Mouse (Mus musculus) limb, embryonic 12.5 days (tissue): ENCODE measurements at regions not wholly inside any gene's neighbourhood (a gene's known extent, or its start where the extent isn't known, plus 50 kb on each side); places are given as distances from the start of the nearest gene placed in this dataset.
A peak's percentile ranks its signal among the peaks of the same experiment; 100 is the strongest.

Experiments used
- ATAC-seq: fragments of 200-750 bp; cut with Nextera tagmentation; 2 replicates; pipeline ENCODE4 v1.8.0; 2017; ENCODE audit warnings: low read depth, moderate TSS enrichment; ENCODE audit not compliant: insufficient number of reproducible peaks, insufficient read depth, low FRiP score, low TSS enrichment
- H3K27ac ChIP-seq: fragments of 300-500 bp; sonication (generic); 2 replicates; pipeline ENCODE4 v1.5.1; 2016; ENCODE audit warnings: mild to moderate bottlenecking, moderate library complexity
- H3K27me3 ChIP-seq: fragments of 300-500 bp; sonication (generic); 2 replicates; pipeline ENCODE4 v1.6.1; 2016; ENCODE audit warnings: mild to moderate bottlenecking, moderate library complexity
- H3K36me3 ChIP-seq: fragments of 300-500 bp; sonication (generic); 2 replicates; pipeline ENCODE4 v1.6.1; 2016; ENCODE audit warnings: mild to moderate bottlenecking, moderate library complexity
- H3K4me1 ChIP-seq: fragments of 300-500 bp; sonication (generic); replicated peaks from 2 replicates; pipeline ENCODE4 v1.6.1; 2016
- H3K4me2 ChIP-seq: fragments of 300-500 bp; sonication (generic); 2 replicates; pipeline ENCODE4 v1.6.1; 2016; ENCODE audit warnings: mild to moderate bottlenecking, moderate library complexity
- H3K4me3 ChIP-seq: fragments of 300-500 bp; sonication (generic); replicated peaks from 2 replicates; pipeline ENCODE4 v1.5.1; 2016; ENCODE audit warnings: mild to moderate bottlenecking
- H3K9ac ChIP-seq: fragments of 300-500 bp; sonication (generic); replicated peaks from 2 replicates; pipeline ENCODE4 v1.6.1; 2016; ENCODE audit warnings: mild to moderate bottlenecking, moderate library complexity
- H3K9me3 ChIP-seq: fragments of 300-500 bp; sonication (generic); 2 replicates; pipeline ENCODE4 v1.6.1; 2016; ENCODE audit warnings: mild to moderate bottlenecking, moderate library complexity
- WGBS: fragments of 180-500 bp; shearing (Covaris S2); methylation state at CpG from one replicate; pipeline ENCODE4 v1.1.7; 2016; 5-methylcytosine and 5-hydroxymethylcytosine counted together

DNA sequence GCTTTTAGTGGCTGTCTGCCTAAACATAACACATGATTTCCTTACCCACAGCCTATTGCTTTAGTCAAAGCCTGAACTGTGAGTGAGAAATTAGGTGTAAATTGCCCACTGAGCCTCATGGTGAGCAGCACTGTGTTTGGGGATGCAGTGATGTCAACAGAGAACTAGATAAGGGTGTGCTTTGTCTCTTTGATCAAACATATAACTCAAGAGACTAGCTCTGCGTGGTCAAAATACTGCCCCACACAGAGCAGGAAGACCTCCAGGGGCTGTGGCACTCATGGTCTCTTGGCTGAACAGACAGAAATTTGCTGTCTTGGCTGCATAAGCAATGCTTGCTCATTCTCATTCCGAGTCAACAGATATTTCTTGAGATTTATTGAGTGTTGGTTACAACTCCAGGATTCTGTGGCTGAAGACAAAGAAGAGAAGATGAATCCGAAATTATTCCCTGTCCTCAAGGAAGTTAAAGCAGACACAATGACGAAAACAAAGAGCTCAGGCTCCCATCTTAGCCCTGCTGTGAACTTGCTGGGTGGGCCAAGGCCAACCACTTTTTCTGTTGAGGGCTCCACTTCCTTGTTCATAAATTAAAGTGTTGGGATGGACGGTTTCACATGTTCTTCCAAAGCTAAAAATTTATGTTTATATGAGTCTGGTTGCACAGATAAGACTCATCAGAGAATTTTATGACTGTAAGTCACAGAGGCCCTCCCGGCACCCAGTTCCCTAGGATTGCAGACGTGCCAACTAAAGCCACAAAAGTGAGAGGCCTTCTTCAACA, 882.4 kb downstream of the Kcnma1 start:
- Histone ChIP-seq H3K4me3 (no peak overlapping the region), H3K36me3 (no peaks in the 10 kb centered on the region), H3K27me3 (no peaks in the 10 kb centered on the region), H3K4me2 (no peak overlapping the region), H3K27ac (no peak overlapping the region), H3K9ac (no peak overlapping the region), H3K9me3 (no peaks in the 10 kb centered on the region), H3K4me1 (no peaks in the 10 kb centered on the region; the same call in 1 of the 2 replicates)
- WGBS: 56% methylated on average over 7 of the region's 7 CpGs
- no peak for ATAC-seq

DNA sequence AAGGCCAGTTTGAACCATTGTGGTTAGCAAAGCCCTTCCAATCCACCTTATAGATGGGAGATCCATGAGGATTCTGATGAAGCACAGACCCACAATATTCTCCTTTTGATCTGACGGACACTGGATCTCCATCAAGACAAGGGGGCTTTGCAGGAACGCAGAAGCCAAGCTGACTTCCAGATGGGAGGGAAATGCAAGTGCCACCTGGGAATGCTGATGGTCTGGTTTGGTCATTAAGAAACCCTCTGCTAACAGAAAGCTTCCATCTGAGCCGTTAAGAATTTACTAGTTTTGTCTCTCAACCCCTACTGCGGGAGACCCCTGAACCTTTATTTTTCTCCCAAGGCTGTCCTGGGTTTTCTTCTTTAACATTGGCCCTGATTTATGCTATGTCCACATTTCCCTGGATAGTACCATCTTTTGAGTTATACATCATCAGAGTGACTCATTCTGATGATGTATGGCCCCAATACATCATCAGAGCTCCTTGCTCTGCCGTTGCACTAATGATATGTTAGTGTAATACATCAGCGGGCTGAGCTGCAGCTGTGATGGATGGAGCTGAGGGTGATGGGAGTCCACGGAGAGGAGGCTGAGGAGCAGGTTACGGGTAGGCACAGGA, 898.3 kb downstream of the Kcnma1 start:
- no peaks in the 10 kb centered on the region for H3K27me3 ChIP-seq
- WGBS: 24% methylated on average over 8 of the region's 8 CpGs
- H3K4me1 ChIP-seq: peaks cover 20% of the 10 kb centered on the region
- H3K9me3 ChIP-seq: no peaks in the 10 kb centered on the region
- H3K4me3 ChIP-seq: no peak overlapping the region
- no peak overlapping the region for H3K4me2 ChIP-seq
- no peak overlapping the region for H3K9ac ChIP-seq
- no peak for ATAC-seq
- no peak overlapping the region for H3K27ac ChIP-seq
- H3K36me3 ChIP-seq: no peaks in the 10 kb centered on the region

GRCm38 (mm10) chr14:23114910-23115309, 899.4 kb downstream of the Kcnma1 start:
- Histone ChIP-seq H3K36me3 (no peaks in the 10 kb centered on the region), H3K27me3 (no peaks in the 10 kb centered on the region), H3K9ac (no peak overlapping the region), H3K9me3 (no peaks in the 10 kb centered on the region), H3K4me3 (no peak overlapping the region), H3K27ac (peak overlapping the region; percentile 57; the same call in 1 of the 2 replicates), H3K4me2 (no peak overlapping the region), H3K4me1 (peaks cover 20% of the 10 kb centered on the region)
- ATAC-seq: no peak
- WGBS: 21% methylated on average over 5 of the region's 5 CpGs

GRCm38 (mm10) chr14:23114456-23114855, 899.8 kb downstream of the Kcnma1 start:
- no peak for ATAC-seq
- H3K4me3 ChIP-seq: no peak overlapping the region
- H3K36me3 ChIP-seq: no peaks in the 10 kb centered on the region
- H3K9ac ChIP-seq: no peak overlapping the region
- H3K27me3 ChIP-seq: no peaks in the 10 kb centered on the region
- no peaks in the 10 kb centered on the region for H3K9me3 ChIP-seq
- peak overlapping the region; percentile 57; the same call in 1 of the 2 replicates for H3K27ac ChIP-seq
- WGBS: 82% methylated on average over 1 of the region's 1 CpGs
- peaks cover 20% of the 10 kb centered on the region for H3K4me1 ChIP-seq
- no peak overlapping the region for H3K4me2 ChIP-seq

DNA sequence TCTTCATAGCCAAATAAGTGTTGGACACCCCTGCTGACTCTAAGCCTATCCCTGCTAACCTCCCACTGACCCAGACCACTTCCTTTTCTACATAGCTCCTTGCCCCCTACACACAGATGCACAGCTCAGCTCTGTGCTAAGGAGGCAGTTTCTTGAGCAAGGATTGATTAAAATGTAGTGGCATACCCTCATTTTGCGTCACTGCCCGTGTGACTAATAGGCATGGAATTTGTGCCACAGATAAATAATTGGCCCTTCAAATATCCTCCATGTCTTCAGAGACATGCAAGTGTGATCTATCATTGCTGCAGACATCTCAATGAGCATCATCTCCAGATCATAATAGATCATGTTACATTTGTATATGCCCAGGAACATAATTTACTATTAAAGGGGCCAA, 901.9 kb downstream of the Kcnma1 start:
- H3K27ac ChIP-seq: no peak overlapping the region
- H3K4me1 ChIP-seq: peaks cover 20% of the 10 kb centered on the region
- no peaks in the 10 kb centered on the region for H3K36me3 ChIP-seq
- no peak overlapping the region for H3K4me2 ChIP-seq
- H3K9me3 ChIP-seq: no peaks in the 10 kb centered on the region
- no peak overlapping the region for H3K9ac ChIP-seq
- no peak for ATAC-seq
- no peak overlapping the region for H3K4me3 ChIP-seq
- H3K27me3 ChIP-seq: no peaks in the 10 kb centered on the region
- 70% methylated on average over 2 of the region's 2 CpGs for WGBS

DNA sequence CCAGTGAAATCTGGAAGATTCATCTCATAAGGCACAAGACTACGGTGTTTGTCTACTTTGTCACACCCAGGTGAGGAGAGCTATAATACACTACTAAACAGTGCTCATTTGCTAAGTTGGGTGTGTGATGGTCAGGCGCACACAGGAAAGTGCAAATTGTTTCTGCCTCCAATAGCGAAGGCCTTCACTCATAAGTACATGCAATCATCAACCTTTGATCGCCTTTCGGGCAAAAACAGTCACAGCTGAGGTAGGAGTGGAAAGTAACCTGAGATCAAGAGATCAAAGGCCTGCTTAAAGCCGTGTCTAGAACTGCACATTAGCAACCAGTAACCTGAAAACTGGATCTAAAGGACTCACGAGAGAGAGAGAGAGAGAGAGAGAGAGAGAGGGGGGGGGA, 905.7 kb downstream of the Kcnma1 start:
- H3K9me3 ChIP-seq: no peaks in the 10 kb centered on the region
- no peak overlapping the region for H3K27ac ChIP-seq
- H3K4me1 ChIP-seq: no peaks in the 10 kb centered on the region
- H3K27me3 ChIP-seq: no peaks in the 10 kb centered on the region
- no peak for ATAC-seq
- no peaks in the 10 kb centered on the region for H3K36me3 ChIP-seq
- H3K4me2 ChIP-seq: no peak overlapping the region
- WGBS: 64% methylated on average over 7 of the region's 7 CpGs
- H3K4me3 ChIP-seq: no peak overlapping the region
- no peak overlapping the region for H3K9ac ChIP-seq

DNA sequence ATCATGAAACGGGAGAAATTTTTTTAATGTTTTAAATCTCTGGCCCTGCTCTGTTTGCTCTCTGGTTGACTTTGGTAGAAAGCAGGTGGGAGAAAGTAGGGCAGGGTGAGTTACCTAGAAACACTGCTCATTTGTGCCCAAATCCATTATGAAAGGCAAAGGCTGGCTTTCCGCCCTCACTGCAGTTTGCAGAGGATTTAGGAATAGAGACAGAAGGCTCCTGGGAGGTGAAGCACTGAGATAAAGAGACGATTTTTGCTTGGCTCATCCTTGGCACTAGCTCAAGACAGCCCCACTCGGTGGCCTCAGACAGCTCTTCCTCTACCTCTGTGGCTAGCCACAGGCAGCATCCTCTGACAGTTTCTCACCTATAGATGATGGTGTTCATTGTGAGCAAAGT, 906.8 kb downstream of the Kcnma1 start:
- Histone ChIP-seq H3K27me3 (no peaks in the 10 kb centered on the region), H3K36me3 (no peaks in the 10 kb centered on the region), H3K4me3 (no peak overlapping the region), H3K9ac (no peak overlapping the region), H3K27ac (no peak overlapping the region), H3K9me3 (no peaks in the 10 kb centered on the region), H3K4me1 (no peaks in the 10 kb centered on the region), H3K4me2 (no peak overlapping the region)
- 83% methylated on average over 4 of the region's 4 CpGs for whole genome bisulfite sequencing
- no peak for ATAC-seq
